Mouse (Mus musculus) regulatory T cell (primary cell): ENCODE measurements around the gene Engase.

ENCODE experiments used
- in situ Hi-C: fragments of 300-600 bp; cut with MboI, MseI; formaldehyde crosslinking; loops from one replicate; pipeline ENCODE4 v1.15.1; 2025; ENCODE audit warnings: high pct_unique_total_duplicates

Gene Engase

DNA sequence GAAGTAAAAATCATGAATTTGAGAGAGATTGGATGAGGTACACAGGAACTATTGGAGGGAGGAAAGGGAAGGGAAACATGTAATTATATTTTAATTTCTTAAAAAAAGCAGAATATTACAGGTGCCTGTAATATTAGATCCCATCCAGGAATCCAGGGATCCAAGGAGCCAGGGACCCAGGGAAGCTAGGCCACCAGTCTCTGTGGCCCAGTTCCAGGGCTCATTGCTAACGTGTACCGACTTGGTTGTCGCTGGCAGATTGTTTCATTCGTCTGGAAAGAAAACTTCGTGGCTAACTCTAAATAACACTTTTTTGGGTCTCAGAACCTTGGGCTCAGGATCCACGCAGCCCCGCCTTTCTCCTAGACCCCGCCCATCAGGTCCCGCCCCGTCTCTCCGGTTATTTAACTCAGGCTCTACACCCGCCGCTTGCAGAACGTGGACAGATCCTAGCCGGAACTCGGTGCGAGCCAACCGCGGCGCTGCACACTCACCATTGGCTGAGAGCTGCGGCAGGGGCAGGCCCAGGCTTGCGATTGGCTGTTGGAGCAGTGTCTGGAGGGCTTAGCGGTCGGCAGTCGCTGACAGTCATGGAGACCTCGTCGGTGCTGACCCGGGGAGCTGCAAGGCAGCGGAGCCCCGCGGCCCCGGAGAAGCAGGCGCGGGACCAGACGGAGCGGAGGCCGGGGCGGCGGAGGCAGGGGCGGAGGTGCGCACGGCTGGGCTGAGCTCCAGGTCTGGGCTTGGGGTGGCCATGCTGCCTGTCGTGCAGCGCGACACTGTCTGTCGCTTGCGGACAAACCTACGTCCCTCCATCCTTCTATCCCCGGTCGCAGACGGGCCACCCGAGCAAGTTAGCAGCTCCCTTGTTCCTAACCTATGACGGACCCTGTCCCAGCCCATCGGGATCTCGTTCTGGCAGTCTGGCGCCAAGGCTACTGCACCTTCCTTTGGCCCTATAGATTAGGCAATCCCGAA is at the start of gene Engase:
Gene Engase (plus strand): TSS at position 434 of the 978 bp plus-strand sequence.
- in situ Hi-C loops: loop anchor here (10.0 kb wide), 1 partner anchor 648 kb away; no protein-coding TSS in a partner anchor

DNA sequence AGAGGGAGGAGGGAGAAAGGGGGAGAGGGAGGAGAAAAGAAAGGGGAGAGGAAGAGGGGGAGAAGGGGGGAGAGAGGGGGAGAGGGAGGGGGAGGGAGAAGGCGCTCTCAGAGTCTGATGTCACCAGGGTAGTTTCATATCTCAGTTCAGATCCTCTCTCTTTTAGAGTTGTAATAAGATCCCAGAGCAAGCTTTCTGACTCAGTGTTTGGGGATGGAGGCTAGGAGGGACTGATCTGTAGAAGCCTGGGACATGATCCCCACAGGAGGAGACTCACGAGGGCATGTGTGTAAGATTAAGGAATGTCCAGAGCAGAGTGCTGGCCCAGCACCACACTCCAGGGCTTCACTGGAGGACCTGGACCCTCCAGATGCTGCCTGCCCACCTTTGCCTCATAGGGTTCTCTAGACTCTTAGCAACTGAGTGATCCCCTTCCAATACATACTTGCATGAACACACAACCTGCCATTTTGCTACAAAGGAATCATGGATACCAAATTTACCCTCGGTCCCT is 49.3 kb upstream of the Engase start:
- in situ Hi-C loops: no loop called here

DNA sequence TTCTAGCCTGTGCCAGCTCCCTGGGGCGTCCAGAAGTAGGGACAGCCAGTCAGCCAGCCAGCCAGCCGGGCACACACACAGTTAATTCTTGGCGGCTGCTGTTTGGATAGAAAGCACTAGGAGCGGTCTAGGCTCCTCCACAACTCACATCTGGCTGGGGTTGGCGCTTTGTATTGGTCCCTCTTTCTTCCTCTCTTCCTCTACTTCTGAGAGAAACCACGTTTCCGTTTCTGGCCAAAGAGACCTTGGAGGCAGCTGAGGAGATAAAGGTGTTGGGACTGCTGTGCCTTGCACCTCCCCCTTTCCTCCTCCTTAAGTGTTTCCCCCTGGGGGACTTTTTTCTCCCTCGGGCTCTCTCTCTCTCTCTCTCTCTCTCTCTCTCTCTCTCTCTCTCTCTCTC is 48.6 kb upstream of the Engase start, which contains the start of gene C1qtnf1:
Gene C1qtnf1 (plus strand): TSS at position 218 of the 400 bp plus-strand sequence.
- in situ Hi-C loops: no loop called here

GRCm38 (mm10) chr11:118428460-118428868 is 48.2 kb upstream of the Engase start:
- in situ Hi-C loops: no loop called here

GRCm38 (mm10) chr11:118428944-118429709 is 47.5 kb upstream of the Engase start:
- in situ Hi-C loops: no loop called here

DNA sequence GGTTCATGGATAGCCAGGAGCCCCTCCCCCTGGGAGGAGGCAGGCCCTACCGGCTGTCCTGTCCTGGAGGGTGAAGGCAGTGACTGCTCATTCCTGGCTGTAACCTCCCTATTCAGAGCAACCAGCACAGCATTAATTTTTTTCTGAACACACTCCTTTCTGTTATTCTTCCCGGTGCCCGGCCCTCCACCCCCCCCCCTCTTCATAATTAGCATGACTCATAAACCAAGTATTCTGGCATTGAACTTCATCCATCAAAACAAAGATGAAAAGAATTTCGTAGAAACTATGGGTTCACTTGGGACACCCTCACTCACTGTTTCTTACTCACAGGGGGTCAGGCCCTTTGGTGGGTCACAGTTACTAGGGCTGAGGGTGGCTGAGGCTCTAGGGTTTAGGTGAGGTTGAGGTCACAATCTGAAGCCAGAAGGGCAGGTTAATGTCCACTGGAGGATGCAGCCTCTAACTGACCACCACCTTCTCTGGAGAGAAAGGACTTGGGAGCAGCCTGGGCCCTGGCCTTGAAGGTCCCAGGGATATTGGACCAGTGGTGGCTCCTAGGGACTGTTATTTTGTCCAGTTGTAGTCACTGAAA is 46.2 kb upstream of the Engase start:
- in situ Hi-C loops: no loop called here

DNA sequence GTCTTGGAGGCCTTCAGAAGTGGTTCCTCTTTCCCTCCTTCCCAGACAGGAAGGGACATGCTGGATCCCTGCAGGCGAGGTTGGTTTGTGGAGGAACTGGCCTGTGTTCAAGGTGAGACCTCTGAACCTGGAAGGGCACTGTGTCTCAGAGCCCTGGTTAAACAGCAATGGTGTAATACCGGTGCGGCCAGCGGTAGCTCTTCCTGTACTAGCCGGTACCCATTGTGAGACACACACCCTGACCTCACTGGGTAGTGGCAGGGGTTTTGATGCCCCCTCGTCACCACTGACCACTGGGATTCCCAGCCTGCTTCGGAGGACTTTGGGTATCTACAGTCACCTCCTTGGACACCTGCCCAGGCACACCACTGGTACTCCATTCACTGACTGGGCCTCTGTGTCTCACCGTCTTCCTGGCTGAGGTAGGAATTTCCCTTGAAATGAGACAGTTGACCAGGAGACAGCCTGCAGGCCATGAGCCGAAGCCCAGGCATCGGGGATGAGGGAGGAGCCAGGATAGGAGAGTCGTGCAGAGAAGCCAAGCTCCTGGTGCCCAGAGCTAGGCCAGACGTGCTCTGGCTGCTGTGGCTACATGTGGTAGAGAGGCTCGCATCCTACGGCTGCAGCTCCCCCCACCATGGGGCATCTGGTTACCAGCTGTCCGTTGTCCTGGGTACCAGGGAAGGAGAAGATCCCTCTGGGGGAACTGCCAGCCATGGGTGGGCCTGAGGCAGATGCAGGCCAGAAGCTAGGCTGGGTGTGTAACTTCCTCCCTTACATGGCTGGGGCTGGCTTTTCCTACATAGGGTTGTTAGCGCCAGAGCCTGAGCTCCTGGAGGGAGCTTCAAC is 45.3 kb upstream of the Engase start:
- in situ Hi-C loops: no loop called here

GRCm38 (mm10) chr11:118433398-118433868 is 43.2 kb upstream of the Engase start:
- in situ Hi-C loops: no loop called here

DNA sequence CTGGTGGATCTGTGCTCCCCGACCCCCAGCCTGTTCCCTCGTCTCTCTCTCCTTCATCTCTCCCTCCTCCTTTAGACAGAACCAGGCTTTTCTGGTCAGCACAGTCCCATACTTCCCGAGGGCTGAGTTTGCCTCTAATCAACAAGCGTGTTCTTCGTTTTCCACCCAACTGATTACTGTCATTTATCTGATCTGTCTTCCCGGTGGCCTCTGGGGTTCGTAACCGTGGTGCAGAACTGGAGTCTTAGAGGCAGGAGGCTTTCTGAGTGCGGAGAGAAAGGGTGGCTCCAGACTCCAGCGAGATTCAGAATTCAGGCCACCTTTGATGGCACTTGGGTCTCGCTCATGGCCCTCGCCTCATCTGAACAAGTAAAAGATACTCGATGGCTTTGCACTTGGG is 42.5 kb upstream of the Engase start:
- in situ Hi-C loops: no loop called here

GRCm38 (mm10) chr11:118436471-118436935 is 40.1 kb upstream of the Engase start:
- in situ Hi-C loops: no loop called here

GRCm38 (mm10) chr11:118438665-118439414 is 37.8 kb upstream of the Engase start:
- in situ Hi-C loops: no loop called here

DNA sequence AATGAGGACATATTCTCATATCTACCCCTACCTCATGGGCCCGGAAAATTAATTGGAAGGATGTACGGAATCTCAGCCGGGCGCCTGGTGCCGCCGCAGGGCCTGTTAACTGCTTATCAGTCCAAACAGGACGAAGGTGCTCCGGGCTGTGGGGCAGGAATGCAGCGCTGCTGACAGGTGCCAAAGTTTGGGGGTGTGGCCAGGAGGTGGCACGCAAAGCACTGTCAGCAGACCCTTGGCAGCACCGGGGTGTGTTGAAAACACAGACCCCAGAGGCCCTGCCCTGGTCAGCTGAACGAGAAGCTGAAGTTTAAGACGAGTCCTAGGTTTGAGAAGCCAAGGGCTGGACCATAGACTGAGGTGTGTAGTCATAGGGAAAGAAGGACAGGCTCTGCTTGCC is 33.9 kb upstream of the Engase start:
- in situ Hi-C loops: no loop called here

DNA sequence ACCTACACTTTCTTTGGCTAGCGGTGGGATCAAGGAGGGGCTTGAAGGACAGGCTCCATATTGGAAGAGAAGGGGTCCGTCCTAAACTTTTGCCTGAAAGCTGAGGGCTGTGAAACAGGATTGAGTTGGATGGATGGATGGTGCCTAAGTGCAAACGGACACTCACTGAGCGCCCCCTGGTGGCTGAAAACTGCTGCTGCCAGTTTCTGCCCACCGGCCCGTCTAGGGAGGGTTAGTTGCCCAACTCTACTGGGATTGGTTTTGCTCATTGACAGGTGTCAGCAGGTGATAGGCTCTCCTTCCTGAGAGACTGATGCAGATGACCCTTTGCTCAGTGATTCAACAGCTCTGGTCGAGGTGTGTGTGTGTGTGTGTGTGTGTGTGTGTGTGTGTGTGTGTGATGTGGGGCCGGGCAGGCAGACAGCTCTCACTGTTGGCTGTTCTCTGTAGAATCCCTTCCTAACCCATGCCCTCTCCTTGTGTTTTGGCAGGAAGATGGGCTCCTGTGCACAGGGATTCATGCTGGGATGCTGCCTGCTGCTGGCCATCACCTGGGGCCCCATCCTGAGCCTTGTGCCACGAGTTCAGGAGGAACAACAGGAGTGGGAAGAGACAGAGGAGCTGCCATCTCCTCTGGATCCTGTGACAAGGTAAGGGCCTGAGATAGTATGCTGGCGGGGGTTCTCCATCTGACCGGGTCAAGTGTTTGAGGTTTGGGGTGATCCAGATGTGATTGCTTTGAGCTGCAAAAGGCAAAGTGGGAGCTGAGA is 33.2 kb upstream of the Engase start:
- in situ Hi-C loops: no loop called here

GRCm38 (mm10) chr11:118445843-118446242 is 30.8 kb upstream of the Engase start:
- in situ Hi-C loops: loop anchor here (5.0 kb wide), 1 partner anchor 36 kb away; no protein-coding TSS in a partner anchor

DNA sequence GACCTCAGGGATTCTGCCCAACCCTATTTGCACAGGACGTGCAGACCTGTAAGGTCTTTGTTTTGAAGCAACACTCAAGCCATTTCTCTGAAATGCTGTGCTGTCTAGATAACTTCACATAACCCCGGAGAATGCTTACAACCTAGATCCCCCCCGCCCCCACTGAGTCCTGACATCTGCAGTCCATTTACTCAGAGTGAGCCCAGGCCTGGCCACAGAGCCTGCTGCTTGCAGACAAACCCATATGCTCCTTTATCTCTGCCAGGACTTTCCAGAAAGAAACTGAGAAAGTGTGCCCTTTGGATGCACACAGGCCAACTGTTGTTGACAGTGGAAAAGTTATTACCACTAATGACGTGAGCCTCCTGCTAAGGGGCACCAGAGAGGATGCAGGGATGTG is 29.3 kb upstream of the Engase start:
- in situ Hi-C loops: loop anchor here (5.0 kb wide), 1 partner anchor 35 kb away; no protein-coding TSS in a partner anchor

DNA sequence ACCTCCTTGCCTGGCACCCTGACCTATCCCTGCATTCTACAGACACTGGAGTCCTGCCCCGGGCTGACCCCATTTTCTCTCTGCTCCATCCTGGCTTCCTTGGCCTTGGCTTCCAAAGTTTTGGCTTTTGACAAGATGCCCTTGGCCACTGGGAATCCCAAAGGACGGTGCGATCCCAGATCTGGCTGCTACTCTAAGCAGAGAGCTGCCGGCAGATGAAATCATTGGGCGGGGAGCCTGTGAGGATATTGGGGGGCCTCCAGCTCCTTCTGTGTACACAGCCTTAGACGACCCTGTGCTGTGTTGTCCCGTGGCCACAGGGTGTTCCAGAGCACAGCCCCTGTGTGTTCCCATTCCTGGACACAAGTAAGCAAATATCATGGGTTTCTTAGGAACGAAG is 28.2 kb upstream of the Engase start:
- in situ Hi-C loops: loop anchor here (5.0 kb wide), 1 partner anchor 34 kb away; no protein-coding TSS in a partner anchor

GRCm38 (mm10) chr11:118451211-118451610 is 25.4 kb upstream of the Engase start:
- in situ Hi-C loops: no loop called here

DNA sequence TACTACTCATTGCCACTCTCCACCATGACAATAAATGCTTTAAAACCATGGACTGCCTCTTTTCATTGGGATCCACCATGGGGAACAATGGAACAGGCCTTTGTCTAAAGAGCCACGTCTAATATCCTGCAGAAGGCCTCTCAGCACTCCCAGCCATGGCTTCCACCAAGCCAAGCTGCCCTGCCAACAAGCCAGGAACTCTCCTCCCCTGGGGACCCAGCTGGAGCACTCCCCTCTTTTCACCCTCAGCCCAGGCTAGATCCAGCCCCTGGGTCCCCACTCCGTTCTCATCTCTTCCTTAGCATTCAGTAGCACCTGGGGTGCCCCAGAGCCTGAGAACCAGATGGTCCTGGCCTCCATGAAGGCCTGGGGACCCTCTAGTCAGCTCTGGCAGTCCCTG is 23.7 kb upstream of the Engase start:
- in situ Hi-C loops: no loop called here
